Mouse (Mus musculus) MEL (cell line): ENCODE measurements around the gene Fis1. TPM values are rescaled to one million over a fixed set of nuclear protein-coding genes. Genes with fewer than 3 reads are reported as not detected.
A peak's percentile ranks its signal among the peaks of the same experiment; 100 is the strongest.

Experiments
- DNase-seq: peaks from one replicate; pipeline ENCODE4 v3.0.0; 2011; ENCODE audit warnings: low read depth, low spot score
- H3K27ac ChIP-seq: 2 replicates; pipeline ENCODE4 v1.5.1; 2012; ENCODE audit warnings: low read depth, mild to moderate bottlenecking, control low read depth, low read length, moderate library complexity; ENCODE audit not compliant: control insufficient read depth
- H3K27me3 ChIP-seq, 2 experiments: fragments of 150-350 bp in 1 of 2; sonication (generic) in 1 of 2; 2 replicates each; pipeline ENCODE4 v1.6.1; 2012; ENCODE audit warnings: low read length in 2 of 2, mild to moderate bottlenecking in 2 of 2, improper control_type of control experiment in 1 of 2, moderate library complexity in 1 of 2; ENCODE audit not compliant: insufficient read depth in 2 of 2, control insufficient read depth in 1 of 2
- H3K36me3 ChIP-seq, 2 experiments: 2 replicates each; pipeline ENCODE4 v1.6.1; 2012 to 2014; ENCODE audit warnings: low read length in 2 of 2, improper control_type of control experiment in 1 of 2, inconsistent platforms in 1 of 2, mild to moderate bottlenecking in 1 of 2; ENCODE audit not compliant: insufficient read depth in 2 of 2, control insufficient read depth in 1 of 2
- H3K4me1 ChIP-seq, 2 experiments: fragments of 150-350 bp in 1 of 2; sonication (generic) in 1 of 2; 2 replicates each; pipeline ENCODE4 v1.6.1; 2012; ENCODE audit warnings: low read length in 2 of 2, improper control_type of control experiment in 1 of 2, mild to moderate bottlenecking in 1 of 2; ENCODE audit not compliant: insufficient read depth in 2 of 2, control insufficient read depth in 1 of 2
- H3K4me3 ChIP-seq, 2 experiments: fragments of 150-350 bp in 1 of 2; sonication (generic) in 1 of 2; 2 replicates each; pipeline ENCODE4 v1.5.1; 2012; ENCODE audit warnings: low read depth in 2 of 2, low read length in 2 of 2, mild to moderate bottlenecking in 2 of 2, moderate library complexity in 2 of 2, control low read depth in 1 of 2, improper control_type of control experiment in 1 of 2; ENCODE audit not compliant: control insufficient read depth in 1 of 2, insufficient read depth in 1 of 2
- H3K79me2 ChIP-seq: 2 replicates; pipeline ENCODE4 v1.6.1; 2012; ENCODE audit warnings: mild to moderate bottlenecking, low read length, moderate library complexity; ENCODE audit not compliant: control insufficient read depth, poor library complexity, insufficient read depth
- H3K9ac ChIP-seq: 2 replicates; pipeline ENCODE4 v1.6.1; 2012; ENCODE audit warnings: low read depth, mild to moderate bottlenecking, control low read depth, low read length, moderate library complexity; ENCODE audit not compliant: control insufficient read depth, poor library complexity, severe bottlenecking
- H3K9me3 ChIP-seq: fragments of 150-350 bp; sonication (generic); replicated peaks from 2 replicates; pipeline ENCODE4 v1.6.1; 2012; ENCODE audit warnings: mild to moderate bottlenecking, low read length, improper control_type of control experiment, moderate library complexity; ENCODE audit not compliant: insufficient read depth
- BHLHE40 ChIP-seq: IDR thresholded peaks from 2 replicates; pipeline ENCODE4 v1.6.1; 2012; ENCODE audit warnings: low read depth, mild to moderate bottlenecking, inconsistent platforms, low read length, improper control_type of control experiment, borderline replicate concordance
- CHD2 ChIP-seq: IDR thresholded peaks from 2 replicates; pipeline ENCODE4 v1.6.1; 2011; ENCODE audit warnings: low read length, improper control_type of control experiment
- CTCF ChIP-seq, 3 experiments: IDR thresholded peaks in 2 of 3; conservative IDR thresholded peaks in 1 of 3; 2 replicates each; pipeline ENCODE4 v1.5.1; 2011 to 2012; ENCODE audit warnings: low read length in 3 of 3, low read depth in 2 of 3, mild to moderate bottlenecking in 2 of 3, improper control_type of control experiment in 1 of 3, inconsistent platforms in 1 of 3, mixed read lengths in 1 of 3, moderate library complexity in 1 of 3; ENCODE audit not compliant: control insufficient read depth in 1 of 3, insufficient read depth in 1 of 3, poor library complexity in 1 of 3, severe bottlenecking in 1 of 3
- E2F4 ChIP-seq: IDR thresholded peaks from 2 replicates; pipeline ENCODE4 v1.6.1; 2011; ENCODE audit warnings: low read depth, low read length, improper control_type of control experiment, borderline replicate concordance
- ELF1 ChIP-seq: IDR thresholded peaks from 2 replicates; pipeline ENCODE4 v1.6.1; 2014; ENCODE audit warnings: low read depth, mild to moderate bottlenecking, inconsistent platforms, low read length, improper control_type of control experiment, moderate library complexity
- EP300 ChIP-seq, 2 experiments: IDR thresholded peaks; 2 replicates each; pipeline ENCODE4 v1.6.1; 2011; ENCODE audit warnings: improper control_type of control experiment in 2 of 2, low read length in 2 of 2, low read depth in 1 of 2, mild to moderate bottlenecking in 1 of 2
- ETS1 ChIP-seq: IDR thresholded peaks from 2 replicates; pipeline ENCODE4 v1.6.1; 2012; ENCODE audit warnings: low read depth, mild to moderate bottlenecking, inconsistent platforms, low read length, improper control_type of control experiment, moderate library complexity
- GATA1 ChIP-seq: IDR thresholded peaks from 2 replicates; pipeline ENCODE4 v1.6.1; 2011; ENCODE audit warnings: low read depth, low read length, improper control_type of control experiment
- HCFC1 ChIP-seq: IDR thresholded peaks from 2 replicates; pipeline ENCODE4 v1.6.1; 2012; ENCODE audit warnings: low read depth, mild to moderate bottlenecking, inconsistent platforms, low read length, improper control_type of control experiment, moderate library complexity
- KAT2A ChIP-seq: conservative IDR thresholded peaks from 2 replicates; pipeline ENCODE4 v1.6.1; 2012; ENCODE audit warnings: low read depth, low read length, improper control_type of control experiment, inconsistent platforms
- MAX ChIP-seq: IDR thresholded peaks from 2 replicates; pipeline ENCODE4 v1.6.1; 2011; ENCODE audit warnings: low read length, improper control_type of control experiment
- MAZ ChIP-seq: IDR thresholded peaks from 2 replicates; pipeline ENCODE4 v1.6.1; 2012; ENCODE audit warnings: low read depth, mild to moderate bottlenecking, inconsistent platforms, low read length, improper control_type of control experiment
- MEF2A ChIP-seq: IDR thresholded peaks from 2 replicates; pipeline ENCODE4 v1.6.1; 2014; ENCODE audit warnings: low read depth, mild to moderate bottlenecking, inconsistent platforms, low read length, improper control_type of control experiment; ENCODE audit not compliant: poor library complexity, insufficient replicate concordance, severe bottlenecking; ENCODE audit errors: extremely low read depth
- MXI1 ChIP-seq: IDR thresholded peaks from 2 replicates; pipeline ENCODE4 v1.6.1; 2011; ENCODE audit warnings: mild to moderate bottlenecking, low read depth, low read length, improper control_type of control experiment
- MYB ChIP-seq: IDR thresholded peaks from 2 replicates; pipeline ENCODE4 v1.6.1; 2011; ENCODE audit warnings: mild to moderate bottlenecking, low read depth, low read length, improper control_type of control experiment
- MYC ChIP-seq: IDR thresholded peaks from 2 replicates; pipeline ENCODE4 v1.6.1; 2011; ENCODE audit warnings: low read depth, mild to moderate bottlenecking, low read length, improper control_type of control experiment, moderate library complexity
- NRF1 ChIP-seq: IDR thresholded peaks from 2 replicates; pipeline ENCODE4 v1.6.1; 2014; ENCODE audit warnings: low read depth, mild to moderate bottlenecking, inconsistent platforms, low read length, improper control_type of control experiment, moderate library complexity; ENCODE audit not compliant: poor library complexity, insufficient read depth, severe bottlenecking
- POLR2AphosphoS2 ChIP-seq: IDR thresholded peaks from 2 replicates; pipeline ENCODE4 v1.6.1; 2011; ENCODE audit warnings: low read length, improper control_type of control experiment
- POLR2AphosphoS5 ChIP-seq: IDR thresholded peaks from 2 replicates; pipeline ENCODE4 v1.6.1; 2012; ENCODE audit warnings: low read depth, borderline replicate concordance, mild to moderate bottlenecking, inconsistent platforms, low read length, moderate library complexity, mixed read lengths
- RAD21 ChIP-seq: IDR thresholded peaks from 2 replicates; pipeline ENCODE4 v1.6.1; 2011; ENCODE audit warnings: mild to moderate bottlenecking, low read depth, low read length, improper control_type of control experiment
- SIN3A ChIP-seq: IDR thresholded peaks from 2 replicates; pipeline ENCODE4 v1.6.1; 2012; ENCODE audit warnings: low read length, improper control_type of control experiment, inconsistent platforms
- SMC3 ChIP-seq: IDR thresholded peaks from 2 replicates; pipeline ENCODE4 v1.6.1; 2011; ENCODE audit warnings: low read depth, low read length, improper control_type of control experiment
- TBP ChIP-seq: IDR thresholded peaks from 2 replicates; pipeline ENCODE4 v1.8.0; 2011; ENCODE audit warnings: low read depth, low read length, improper control_type of control experiment
- TCF12 ChIP-seq: IDR thresholded peaks from 2 replicates; pipeline ENCODE4 v1.6.1; 2014; ENCODE audit warnings: low read depth, mild to moderate bottlenecking, inconsistent platforms, low read length, improper control_type of control experiment, moderate library complexity
- USF1 ChIP-seq: IDR thresholded peaks from 2 replicates; pipeline ENCODE4 v1.6.1; 2014; ENCODE audit warnings: low read depth, mild to moderate bottlenecking, inconsistent platforms, low read length, improper control_type of control experiment, moderate library complexity
- USF2 ChIP-seq, 2 experiments: IDR thresholded peaks; 2 replicates each; pipeline ENCODE4 v1.6.1; 2011 to 2012; ENCODE audit warnings: improper control_type of control experiment in 2 of 2, low read length in 2 of 2, borderline replicate concordance in 1 of 2, inconsistent platforms in 1 of 2, low read depth in 1 of 2, mild to moderate bottlenecking in 1 of 2; ENCODE audit not compliant: insufficient read depth in 1 of 2
- ZC3H11A ChIP-seq: IDR thresholded peaks from 2 replicates; pipeline ENCODE4 v1.6.1; 2012; ENCODE audit warnings: low read depth, mild to moderate bottlenecking, inconsistent platforms, low read length, improper control_type of control experiment
- ZKSCAN1 ChIP-seq: IDR thresholded peaks from 2 replicates; pipeline ENCODE4 v1.6.1; 2012; ENCODE audit warnings: low read depth, mild to moderate bottlenecking, inconsistent platforms, low read length, improper control_type of control experiment, moderate library complexity
- ZMIZ1 ChIP-seq: IDR thresholded peaks from 2 replicates; pipeline ENCODE4 v1.6.1; 2012; ENCODE audit warnings: low read depth, mild to moderate bottlenecking, inconsistent platforms, low read length, improper control_type of control experiment, moderate library complexity
- ZNF384 ChIP-seq: IDR thresholded peaks from 2 replicates; pipeline ENCODE4 v1.6.1; 2012; ENCODE audit warnings: low read depth, mild to moderate bottlenecking, inconsistent platforms, low read length, improper control_type of control experiment
- polyA plus RNA-seq, 2 experiments: library from polyadenylated mRNA; stranded (reverse) in 1 of 2; unstranded in 1 of 2; fragments of >175 nt in 1 of 2; fragments of >200 nt in 1 of 2; gene quantifications; 2 replicates each; pipeline versions ENCODE4 v1.2.1 to v1.2.4; 2012; ENCODE audit warnings: low replicate concordance in 2 of 2, low read depth in 1 of 2; ENCODE audit not compliant: insufficient read length in 2 of 2, insufficient read depth in 1 of 2, missing spikeins in 1 of 2
- total RNA-seq: library from RNA; depleted of rRNA; stranded (reverse); fragments of 300-350 nt; gene quantifications from 2 replicates; pipeline ENCODE4 v1.2.3, GENCODE M21; 2012

The Fis1 gene
- total and polyA plus RNA-seq, 3 experiments: 164 to 184 TPM; not detected in 1

DNA sequence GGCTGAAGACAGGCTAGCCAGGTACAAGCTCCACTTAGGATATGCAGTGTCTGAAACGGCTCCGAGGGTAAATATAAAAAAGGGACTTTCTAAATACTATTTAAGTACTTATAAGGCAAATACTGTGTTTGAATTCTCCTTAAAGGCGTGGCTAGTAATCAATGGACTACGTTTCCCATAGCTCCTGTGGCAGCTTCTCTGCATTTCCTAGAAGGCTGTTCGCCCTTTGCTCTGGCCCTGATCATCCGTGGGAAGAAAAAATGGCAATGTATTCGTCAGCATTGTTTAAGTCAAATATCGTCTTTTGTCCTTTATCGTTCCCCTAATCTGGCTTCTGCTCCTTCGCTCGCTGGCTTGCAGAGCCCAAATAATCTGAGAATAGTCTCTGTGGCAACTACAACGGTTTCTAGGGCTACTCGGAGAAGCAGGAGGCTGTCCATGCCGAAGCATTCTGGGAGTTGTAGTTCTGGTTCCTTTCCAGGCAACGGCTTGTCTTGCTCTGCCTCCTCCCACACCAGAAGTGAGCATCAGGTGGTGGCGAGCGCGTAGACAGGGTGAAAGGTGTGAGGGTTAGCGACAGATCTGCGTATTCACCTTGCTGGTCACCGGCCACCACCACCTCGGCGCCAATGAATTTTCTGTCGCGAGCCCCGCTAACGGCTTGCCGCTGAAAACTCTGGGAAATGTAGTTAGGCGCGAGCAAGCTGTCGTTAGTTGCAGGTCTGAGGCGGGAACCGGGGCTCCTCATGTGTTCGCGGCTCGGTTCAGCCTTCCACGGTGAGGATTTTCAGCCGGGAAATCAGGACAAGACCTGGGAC, 34.2 kb upstream of the Fis1 start (continued):
- TF ChIP-seq MAX: peak; percentile 95
- peak; percentile 49; the same call in 1 of the 2 replicates for TF ChIP-seq MYC
- no peak for TF ChIP-seq RAD21
- peak; percentile 85 for TF ChIP-seq CHD2
- TF ChIP-seq ZKSCAN1: no peak
- no peak for TF ChIP-seq NRF1
- TF ChIP-seq ZMIZ1: 0 out of 2 replicates have a peak, but pooled peaks have one; percentile 23
- TF ChIP-seq, all 39 proteins: peak for 20

DNA sequence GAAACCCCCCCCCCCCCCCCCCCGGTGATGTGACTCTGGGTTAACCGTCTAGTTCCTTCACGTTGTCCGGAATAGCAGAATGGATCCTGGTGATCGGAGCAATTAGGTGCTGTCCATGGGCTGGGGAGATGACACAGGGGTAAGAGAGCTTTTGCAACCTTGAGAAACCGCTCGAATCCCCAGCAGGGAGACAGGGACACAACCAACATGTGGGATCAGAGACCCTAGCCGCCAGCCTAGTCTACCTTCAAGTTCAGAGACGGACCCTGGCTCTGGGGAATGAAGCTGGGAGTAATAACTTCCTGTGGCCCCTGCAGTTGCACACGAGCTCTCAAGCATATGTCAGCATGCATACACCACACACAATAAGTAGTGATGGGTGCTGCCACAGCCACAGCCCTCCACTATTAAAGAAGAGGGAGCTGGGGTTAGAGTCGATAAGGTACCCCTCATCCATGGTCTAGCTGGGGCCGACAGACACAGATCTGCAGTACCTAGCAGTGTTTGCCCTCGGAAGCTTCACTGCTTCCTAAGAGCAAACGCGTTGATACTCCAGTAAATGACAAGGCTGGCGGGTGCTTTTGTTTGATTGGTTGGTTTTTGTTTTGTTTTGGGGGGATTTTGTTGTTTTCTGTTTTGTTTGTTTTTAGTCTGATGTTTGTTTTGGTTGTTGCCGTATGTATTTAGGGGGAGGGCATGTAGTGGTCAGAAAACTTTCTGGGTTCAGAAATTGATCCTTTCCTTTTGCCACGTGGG, 33.4 kb upstream of the Fis1 start:
- peak overlapping the region; percentile 50 for H3K27ac ChIP-seq
- H3K4me3 ChIP-seq: peak overlapping the region; percentile 75 to 92
- DNase-seq: peak; percentile 64
- no peaks in the 10 kb centered on the region for H3K9me3 ChIP-seq
- peak overlapping the region; percentile 91 for H3K9ac ChIP-seq
- H3K79me2 ChIP-seq: peaks cover 11% of the 10 kb centered on the region
- peaks cover 2 to 3% of the 10 kb centered on the region in 2 experiments; a peak in 2 of 4 replicates for H3K4me1 ChIP-seq
- H3K27me3 ChIP-seq: no peaks in the 10 kb centered on the region
- no peaks in the 10 kb centered on the region; a peak in 1 of 4 replicates for H3K36me3 ChIP-seq
- TF ChIP-seq MEF2A: no peak
- no peak for TF ChIP-seq NRF1
- peak; percentile 34; the same call in 1 of the 2 replicates for TF ChIP-seq MXI1
- no peak for TF ChIP-seq CHD2
- TF ChIP-seq SIN3A: peak; percentile 64; the same call in 1 of the 2 replicates
- no peak for TF ChIP-seq ZNF384
- no peak for TF ChIP-seq ZKSCAN1
- no peak for TF ChIP-seq TBP
- TF ChIP-seq ETS1: 0 out of 2 replicates have a peak, but pooled peaks have one; percentile 2
- no peak for TF ChIP-seq CTCF (IDR thresholded peaks at IDR 0.05 in 2 of 3, conservative IDR thresholded peaks at IDR 0.05 in 1 of 3; ENCODE audit: control insufficient read depth in 1 of 3, insufficient read depth in 1 of 3, low read depth in 2 of 3, low read length in 3 of 3, poor library complexity in 1 of 3, severe bottlenecking in 1 of 3)
- TF ChIP-seq KAT2A: no peak
- no peak for TF ChIP-seq GATA1
- TF ChIP-seq RAD21: no peak
- TF ChIP-seq MYB: no peak
- TF ChIP-seq USF1: no peak
- no peak for TF ChIP-seq ZC3H11A
- no peak for TF ChIP-seq SMC3
- TF ChIP-seq BHLHE40: no peak
- no peak for TF ChIP-seq TCF12
- no peak; the same call in 1 of the 2 replicates for TF ChIP-seq POLR2AphosphoS2
- no peak for TF ChIP-seq HCFC1
- no peak for TF ChIP-seq USF2 (IDR thresholded peaks at IDR 0.05; ENCODE audit: borderline replicate concordance in 1 of 2, insufficient read depth in 1 of 2, low read depth in 1 of 2, low read length in 2 of 2)
- 0 out of 2 replicates have a peak, but pooled peaks have one; percentile 9 for TF ChIP-seq MAZ
- no peak; a peak in 1 of 4 replicates for TF ChIP-seq EP300 (IDR thresholded peaks at IDR 0.05; ENCODE audit: low read depth in 1 of 2, low read length in 2 of 2)
- TF ChIP-seq MAX: peak; percentile 3; the same call in 1 of the 2 replicates
- no peak for TF ChIP-seq POLR2AphosphoS5
- no peak for TF ChIP-seq E2F4
- no peak for TF ChIP-seq ELF1
